Mouse (Mus musculus) kidney, postnatal 14 days (tissue): ENCODE results near the gene Picalm.
"Not testable (repeated sequence)": the region's sequence is repeated elsewhere in the genome, so short reads cannot be mapped to it uniquely, and the experiment has no call there.

Experiments used
- DNase-seq: peaks from one replicate; pipeline ENCODE4 v3.0.0; 2022; ENCODE audit warnings: mixed read lengths

Picalm gene

GRCm38 (mm10) chr7:90132322-90132721, 2.3 kb downstream of the Picalm start:
- DNase-seq = no peak

- DNase-seq = no peak
These were observed 6.7 kb downstream of the Picalm start for GRCm38 (mm10) chr7:90136736-90137135.

GRCm38 (mm10) chr7:90138359-90138758, 8.3 kb downstream of the Picalm start:
- no peak for DNase-seq

- DNase-seq = no peak
These were observed 10.3 kb downstream of the Picalm start for GRCm38 (mm10) chr7:90140290-90140689.

DNA sequence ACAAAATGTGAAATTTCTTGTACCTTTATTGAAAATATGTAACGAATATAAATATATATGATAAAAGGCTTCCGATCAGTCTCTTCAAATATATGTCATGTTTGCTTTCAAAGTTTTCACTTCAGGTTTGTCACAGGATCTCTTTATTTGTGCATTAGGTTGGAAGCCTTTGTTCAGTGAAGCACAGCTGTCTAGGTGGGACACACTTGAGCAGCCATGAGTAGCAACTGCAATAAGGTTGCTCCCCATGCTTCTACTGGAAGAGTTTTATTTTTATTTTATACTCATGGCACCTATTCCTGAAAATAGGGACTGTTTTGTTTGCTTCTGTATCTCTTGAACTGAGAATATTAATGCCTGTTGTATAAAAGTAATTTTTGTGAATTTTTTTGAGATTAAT, 14.3 kb downstream of the Picalm start:
- DNase-seq = no peak

- no peak for DNase-seq
These were observed 15.0 kb downstream of the Picalm start for GRCm38 (mm10) chr7:90144971-90145370.

DNA sequence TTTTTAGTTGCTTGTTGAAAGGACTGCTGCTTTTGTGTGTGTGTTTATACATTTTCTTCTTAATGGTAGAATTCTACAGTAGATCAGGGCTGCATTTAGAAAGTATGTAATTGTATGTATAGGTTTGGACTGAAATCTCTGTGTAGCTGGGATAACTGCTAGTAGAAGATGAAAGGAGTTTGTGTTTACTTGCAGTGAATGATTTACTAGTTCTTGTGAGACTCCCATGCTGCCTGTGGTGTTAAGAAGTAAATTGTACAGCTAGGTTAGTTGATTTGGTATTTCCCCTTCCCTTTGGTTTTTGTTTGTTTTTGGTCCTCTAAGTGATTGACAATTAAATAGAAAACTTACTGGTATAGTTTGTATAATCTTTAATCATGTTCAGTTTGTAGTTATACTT, 15.4 kb downstream of the Picalm start:
- no peak for DNase-seq

DNA sequence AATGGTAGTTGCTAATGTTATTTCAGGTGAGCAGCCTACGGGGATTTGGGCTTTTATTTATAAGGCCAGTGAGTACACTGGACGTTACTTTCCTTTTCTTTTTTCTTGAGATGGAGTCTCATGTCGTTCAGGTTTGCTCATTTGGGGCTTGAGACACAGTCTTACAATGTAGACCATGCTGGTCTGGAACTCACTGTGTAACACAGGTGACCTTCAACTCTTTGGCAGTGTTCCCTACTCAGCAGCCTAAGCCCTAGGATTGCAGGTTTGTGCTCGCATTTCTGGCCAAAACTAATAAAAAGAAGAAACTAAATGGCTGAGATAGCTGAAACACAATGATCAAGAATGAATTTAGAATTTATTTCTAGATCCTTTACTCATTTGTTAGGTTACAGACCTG, 15.9 kb downstream of the Picalm start:
- peak; percentile 48 for DNase-seq

- DNase-seq = no peak
These were observed 16.3 kb downstream of the Picalm start for GRCm38 (mm10) chr7:90146321-90146720.

- DNase-seq = no peak
These were observed 18.0 kb downstream of the Picalm start for GRCm38 (mm10) chr7:90148023-90148422.

DNA sequence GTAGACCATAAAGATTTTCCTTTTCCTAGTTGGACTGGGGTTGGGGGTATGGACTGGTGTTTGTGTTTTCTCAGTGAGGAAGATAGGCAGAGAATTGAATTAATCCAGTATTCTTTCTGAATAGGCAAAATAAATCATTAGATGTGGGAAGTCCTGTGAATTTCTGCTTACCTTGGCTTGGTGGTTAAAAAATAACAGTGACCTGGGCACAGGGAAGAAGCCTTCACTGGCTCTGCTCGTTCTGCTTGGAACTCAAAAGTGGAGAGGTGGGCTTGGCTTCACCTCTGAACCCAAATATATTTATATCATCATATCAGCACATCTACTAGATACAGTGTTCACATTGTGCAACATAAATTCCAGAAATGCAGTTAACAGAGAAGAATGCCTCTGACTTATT, 18.5 kb downstream of the Picalm start:
- DNase-seq = peak; percentile 39

DNA sequence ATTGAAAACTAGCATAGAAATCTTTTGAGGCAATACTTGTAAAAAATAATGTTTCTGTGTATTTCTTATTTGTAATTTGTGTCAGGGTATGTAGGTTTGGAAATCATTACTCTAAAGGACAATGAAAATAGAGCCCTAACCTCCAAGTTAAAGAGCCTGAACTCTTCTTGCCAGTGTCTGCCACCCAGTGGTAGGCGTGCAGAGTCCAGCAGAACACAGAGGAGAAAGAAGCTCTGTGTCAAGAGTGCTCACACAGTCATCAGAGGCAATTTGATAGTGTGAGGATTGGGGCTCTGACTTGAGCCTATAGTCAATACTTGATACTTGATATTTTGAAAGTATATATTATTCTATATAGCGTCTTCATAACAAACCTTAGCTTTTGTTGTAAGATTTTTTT, 20.3 kb downstream of the Picalm start:
- peak; percentile 68 for DNase-seq

- DNase-seq = no peak
These were observed 28.0 kb downstream of the Picalm start for GRCm38 (mm10) chr7:90158034-90158433.

- DNase-seq = peak; percentile 60
These were observed 30.6 kb downstream of the Picalm start for GRCm38 (mm10) chr7:90160598-90160997.

- no peak for DNase-seq
These were observed 34.3 kb downstream of the Picalm start for GRCm38 (mm10) chr7:90164276-90164675.

- DNase-seq = no peak
These were observed 36.0 kb downstream of the Picalm start for GRCm38 (mm10) chr7:90165970-90166369.

- not testable (repeated sequence) for DNase-seq
These were observed 37.8 kb downstream of the Picalm start for GRCm38 (mm10) chr7:90167777-90168176.

DNA sequence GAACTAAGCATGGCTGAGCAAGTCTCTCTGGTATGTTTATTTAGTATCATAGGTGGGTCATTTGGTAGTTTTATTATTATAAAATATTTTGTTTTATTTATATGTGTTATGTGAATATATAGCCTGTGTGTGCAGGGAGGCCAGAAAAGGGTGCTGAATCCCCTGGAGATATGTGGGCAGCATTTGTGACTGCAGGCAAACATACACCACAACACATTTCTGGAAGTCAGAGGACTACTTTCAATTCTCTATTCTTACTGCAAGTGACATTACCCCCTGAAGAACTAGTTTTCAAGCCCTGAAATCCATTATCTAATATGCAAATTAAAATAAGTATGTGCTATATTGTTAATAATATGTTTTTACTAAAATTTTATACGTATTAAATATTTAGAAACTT, 43.8 kb downstream of the Picalm start:
- DNase-seq = no peak

DNA sequence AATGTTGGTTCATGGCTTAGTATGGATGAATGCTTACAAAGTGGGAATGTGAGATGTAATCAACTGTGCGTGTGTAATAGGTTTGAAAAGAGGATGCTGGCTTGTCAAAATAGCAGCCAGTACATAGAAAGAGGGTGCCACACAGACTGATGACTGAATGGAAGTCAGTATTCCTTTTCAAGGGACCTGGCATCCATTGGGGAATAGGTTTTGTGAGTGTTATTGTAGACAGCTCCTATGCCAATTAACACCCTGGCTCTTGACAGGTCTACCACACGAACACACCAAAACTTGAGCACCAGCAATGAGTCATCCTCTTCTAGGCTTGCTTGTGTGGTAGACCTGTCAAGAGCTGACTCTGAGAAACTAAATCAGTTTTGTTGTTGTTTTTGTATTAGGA, 45.6 kb downstream of the Picalm start:
- no peak for DNase-seq

GRCm38 (mm10) chr7:90180635-90181034, 50.6 kb downstream of the Picalm start:
- DNase-seq = no peak

DNA sequence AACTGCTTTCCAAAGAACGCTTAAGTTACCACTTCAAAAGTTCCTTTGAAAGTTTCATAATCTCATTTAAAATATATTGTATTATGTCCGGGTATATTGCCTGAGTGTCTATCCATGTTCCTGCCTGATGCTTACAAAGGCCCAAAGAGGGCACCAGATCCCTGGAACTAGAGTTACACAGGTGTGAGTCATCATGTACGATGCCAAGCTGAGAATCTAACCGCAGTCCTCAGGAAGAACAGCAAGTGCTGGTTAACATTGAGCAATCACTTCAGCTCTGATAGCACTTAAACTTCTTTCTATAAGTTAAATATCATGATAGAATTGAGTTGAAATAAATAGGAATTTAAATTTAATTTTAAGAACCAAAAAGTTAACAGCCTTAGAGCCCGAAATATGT, 70.2 kb downstream of the Picalm start:
- DNase-seq = no peak

DNA sequence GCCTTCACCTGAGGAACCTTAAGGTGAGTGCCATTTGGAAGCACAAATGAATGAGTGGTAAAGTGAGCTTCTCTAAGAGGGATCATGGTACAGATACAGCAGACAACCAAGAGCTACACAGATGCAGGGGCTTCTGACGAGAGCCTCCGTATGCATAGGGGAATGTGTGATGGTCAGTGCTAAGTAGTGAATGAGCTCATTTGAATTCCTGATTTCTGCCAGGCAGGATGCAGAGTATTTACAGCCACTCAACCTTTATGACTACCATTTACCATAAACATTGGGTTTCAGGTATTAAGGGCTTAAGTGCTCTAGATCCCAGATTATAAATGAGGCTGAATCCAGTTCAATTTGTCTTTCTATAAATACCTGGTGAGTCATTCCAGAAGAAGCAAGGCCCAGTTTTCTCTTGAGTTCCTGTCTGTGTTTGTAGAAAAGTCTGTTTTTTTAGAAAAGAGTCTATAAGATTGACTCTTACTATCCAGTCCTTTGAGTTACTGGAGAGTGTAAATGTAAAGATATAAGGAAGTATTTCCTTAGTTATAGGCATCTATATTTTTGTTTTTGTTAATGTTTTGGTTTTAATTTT, 72.0 kb downstream of the Picalm start:
- no peak for DNase-seq

- DNase-seq = no peak
These were observed 73.9 kb downstream of the Picalm start for GRCm38 (mm10) chr7:90203914-90204313.

- no peak for DNase-seq
These were observed 80.1 kb downstream of the Picalm start for GRCm38 (mm10) chr7:90210116-90210515.

- no peak for DNase-seq
These were observed 80.9 kb downstream of the Picalm start for GRCm38 (mm10) chr7:90210947-90211346.

DNA sequence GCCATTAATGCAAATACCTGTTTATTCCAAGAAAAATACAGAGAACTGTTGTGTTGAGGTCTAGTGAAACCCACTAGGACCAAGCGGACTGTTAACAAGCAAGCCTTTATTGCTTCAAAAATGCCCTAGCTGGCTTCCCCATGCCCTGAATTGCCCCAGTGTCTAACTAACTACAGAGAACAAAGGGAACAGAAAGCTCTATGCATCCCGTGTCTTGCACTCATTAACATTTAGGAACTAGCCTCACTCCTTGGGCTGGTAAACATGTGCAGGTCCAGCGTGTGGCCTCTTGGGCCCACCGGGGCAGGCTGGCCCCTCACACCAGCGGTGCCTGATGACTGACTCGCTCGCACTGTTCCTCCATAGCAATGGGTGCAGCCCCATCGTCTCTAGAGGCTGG, 86.5 kb downstream of the Picalm start:
- no peak for DNase-seq
